Mouse (Mus musculus) heart, adult 2 months (tissue): ENCODE measurements at regions not wholly inside any gene's neighbourhood (a gene's known extent, or its start where the extent isn't known, plus 50 kb on each side); places are given as distances from the start of the nearest gene placed in this dataset.

Experiments
- CTCF ChIP-seq: fragments of 200-600 bp; IDR thresholded peaks from 2 replicates; pipeline ENCODE4 v1.8.1; 2022; ENCODE audit warnings: antibody characterized with exemption, mild to moderate bottlenecking, moderate library complexity
- EP300 ChIP-seq: fragments of 200-500 bp; IDR thresholded peaks from 2 replicates; pipeline ENCODE4 v1.6.1; 2011; ENCODE audit warnings: low read depth, low read length, control low read depth; ENCODE audit not compliant: insufficient read depth
- POLR2A ChIP-seq: fragments of 200-500 bp; IDR thresholded peaks from 2 replicates; pipeline ENCODE4 v1.6.1; 2011; ENCODE audit warnings: mild to moderate bottlenecking, low read depth, low read length, control low read depth; ENCODE audit not compliant: insufficient read depth

GRCm38 (mm10) chr17:51405059-51405458 is 225.9 kb upstream of the Tbc1d5 start:
- TF ChIP-seq POLR2A: no peak
- peak; percentile 52 for TF ChIP-seq CTCF
- no peak for TF ChIP-seq EP300
